Mouse (Mus musculus) neural tube, embryonic 14.5 days (tissue): ENCODE results near the gene Dchs2. TPM values are rescaled to one million over a fixed set of nuclear protein-coding genes. Genes with fewer than 3 reads are reported as not detected.

Experiments used
- ATAC-seq: fragments of 200-750 bp; cut with Nextera tagmentation; 2 replicates; pipeline ENCODE4 v1.8.0; 2017; ENCODE audit warnings: low read depth, mild to moderate bottlenecking, moderate TSS enrichment, moderate library complexity
- H3K27ac ChIP-seq: fragments of 300-500 bp; sonication (generic); 2 replicates; pipeline ENCODE4 v1.5.1; 2014; ENCODE audit warnings: low read depth, mild to moderate bottlenecking, control low read depth, low read length, moderate library complexity, mixed read lengths
- H3K27me3 ChIP-seq: fragments of 300-500 bp; sonication (generic); 2 replicates; pipeline ENCODE4 v1.6.1; 2014; ENCODE audit warnings: low read length; ENCODE audit not compliant: control insufficient read depth, insufficient read depth
- H3K36me3 ChIP-seq: fragments of 300-500 bp; sonication (generic); 2 replicates; pipeline ENCODE4 v1.6.1; 2014; ENCODE audit warnings: low read length, mixed read lengths; ENCODE audit not compliant: control insufficient read depth, insufficient read depth
- H3K4me1 ChIP-seq: fragments of 300-500 bp; sonication (generic); 2 replicates; pipeline ENCODE4 v1.6.1; 2014; ENCODE audit warnings: low read length; ENCODE audit not compliant: control insufficient read depth, insufficient read depth
- H3K4me2 ChIP-seq: fragments of 300-500 bp; sonication (generic); 2 replicates; pipeline ENCODE4 v1.6.1; 2014; ENCODE audit warnings: mild to moderate bottlenecking, low read depth, low read length, control low read depth
- H3K4me3 ChIP-seq: fragments of 300-500 bp; sonication (generic); 2 replicates; pipeline ENCODE4 v1.5.1; 2014; ENCODE audit warnings: low read depth, low read length, control low read depth, mixed read lengths
- H3K9ac ChIP-seq: fragments of 300-500 bp; sonication (generic); replicated peaks from 2 replicates; pipeline ENCODE4 v1.6.1; 2014; ENCODE audit warnings: low read depth, mild to moderate bottlenecking, control low read depth, low read length, mixed read lengths
- H3K9me3 ChIP-seq: fragments of 300-500 bp; sonication (generic); 2 replicates; pipeline ENCODE4 v1.6.1; 2016; ENCODE audit warnings: low read length; ENCODE audit not compliant: control insufficient read depth
- WGBS: fragments of 180-500 bp; shearing (Covaris S2); extraction: QIAGEN DNeasy Blood & Tissue Kit; methylation state at CpG from one replicate; pipeline ENCODE4 v1.1.7; 2014; 5-methylcytosine and 5-hydroxymethylcytosine counted together
- polyA plus RNA-seq: library from polyadenylated mRNA; unstranded; fragments of >200 nt; fragmentation: Nextera tagmentation; extraction: Ambion mirVana; gene quantifications from 2 replicates; pipeline ENCODE4 v1.2.1, GENCODE M21; 2014

Gene Dchs2
- polyA plus RNA-seq, 1 experiment from 2014 or later: 3.1 TPM

GRCm38 (mm10) chr3:83374333-83374732 lies 246.6 kb downstream of the Dchs2 start:
- H3K27me3 ChIP-seq: no peaks in the 10 kb centered on the region
- WGBS: 52% methylated on average over 6 of the region's 6 CpGs
- H3K4me2 ChIP-seq: no peak overlapping the region
- no peaks in the 10 kb centered on the region for H3K9me3 ChIP-seq
- H3K4me1 ChIP-seq: no peaks in the 10 kb centered on the region
- ATAC-seq: no peak
- no peak overlapping the region for H3K27ac ChIP-seq
- no peaks in the 10 kb centered on the region for H3K36me3 ChIP-seq
- no peak overlapping the region for H3K4me3 ChIP-seq
- H3K9ac ChIP-seq: no peak overlapping the region

DNA sequence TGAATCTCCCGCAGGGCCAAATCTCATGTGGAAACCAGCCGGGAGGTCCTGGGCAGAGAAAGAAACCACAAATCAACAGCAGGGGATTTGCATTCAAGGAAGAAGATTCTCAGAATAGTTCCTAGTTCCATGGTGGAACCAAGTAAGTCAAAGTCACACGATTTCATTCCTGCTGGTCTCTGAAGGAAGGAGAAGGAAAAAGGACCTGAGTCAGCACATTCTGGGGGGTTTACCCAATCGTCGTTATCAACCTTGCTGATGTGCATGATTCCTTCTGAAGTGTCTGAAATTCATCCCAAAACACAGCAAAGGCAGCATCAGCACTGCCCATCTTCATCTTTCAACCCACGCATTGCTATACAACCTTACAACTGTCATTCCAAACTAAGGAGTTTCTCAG lies 249.1 kb downstream of the Dchs2 start:
- ATAC-seq: no peak
- H3K4me2 ChIP-seq: no peak overlapping the region
- no peak overlapping the region for H3K4me3 ChIP-seq
- 91% methylated on average over 6 of the region's 6 CpGs for WGBS
- no peaks in the 10 kb centered on the region for H3K36me3 ChIP-seq
- no peaks in the 10 kb centered on the region for H3K9me3 ChIP-seq
- no peaks in the 10 kb centered on the region for H3K27me3 ChIP-seq
- H3K27ac ChIP-seq: no peak overlapping the region
- no peaks in the 10 kb centered on the region for H3K4me1 ChIP-seq
- no peak overlapping the region for H3K9ac ChIP-seq

Other genes with a start within 250 kb of the Dchs2 start
- gene Lrat, start 224.0 kb upstream of the Dchs2 start, polyA plus RNA-seq: 0.08 TPM in 1 of 2 replicates, not detected in the other
- gene Fgg, start 120.2 kb upstream of the Dchs2 start, polyA plus RNA-seq: 0.23 and 0.45 TPM in 2 replicates
- gene Fga, start 101.9 kb upstream of the Dchs2 start, polyA plus RNA-seq: 0.35 and 0.37 TPM in 2 replicates
- 0.15 and 0.18 TPM in 2 replicates for gene Fgb, start 78.1 kb upstream of the Dchs2 start, polyA plus RNA-seq
- gene Plrg1, start 72.4 kb upstream of the Dchs2 start, polyA plus RNA-seq: 103 and 108 TPM in 2 replicates